Mouse (Mus musculus) kidney, embryonic 16.5 days (tissue): ENCODE results near the gene Gm7029. TPM values are rescaled to one million over a fixed set of nuclear protein-coding genes. Genes with fewer than 3 reads are reported as not detected.
"Not testable (repeated sequence)": the region's sequence is repeated elsewhere in the genome, so short reads cannot be mapped to it uniquely, and the experiment has no call there.

Experiments
- ATAC-seq: fragments of 200-750 bp; cut with Nextera tagmentation; 2 replicates; pipeline ENCODE4 v1.8.0; 2017; ENCODE audit warnings: moderate TSS enrichment; ENCODE audit not compliant: low FRiP score, low TSS enrichment
- H3K27ac ChIP-seq: fragments of 300-500 bp; sonication (generic); 2 replicates; pipeline ENCODE4 v1.5.1; 2014; ENCODE audit warnings: low read length
- H3K27me3 ChIP-seq: fragments of 300-500 bp; sonication (generic); 2 replicates; pipeline ENCODE4 v1.6.1; 2014; ENCODE audit warnings: low read length, control low read depth, mixed read lengths; ENCODE audit not compliant: insufficient read depth
- H3K36me3 ChIP-seq: fragments of 300-500 bp; sonication (generic); 2 replicates; pipeline ENCODE4 v1.6.1; 2014; ENCODE audit warnings: low read length, control low read depth, mixed read lengths; ENCODE audit not compliant: insufficient read depth
- H3K4me1 ChIP-seq: fragments of 300-500 bp; sonication (generic); 2 replicates; pipeline ENCODE4 v1.6.1; 2014; ENCODE audit warnings: low read length, control low read depth, mixed read lengths; ENCODE audit not compliant: insufficient read depth
- H3K4me2 ChIP-seq: fragments of 300-500 bp; sonication (generic); replicated peaks from 2 replicates; pipeline ENCODE4 v1.6.1; 2014; ENCODE audit warnings: low read depth, low read length
- H3K4me3 ChIP-seq: fragments of 300-500 bp; sonication (generic); 2 replicates; pipeline ENCODE4 v1.5.1; 2014; ENCODE audit warnings: mild to moderate bottlenecking, low read length
- H3K9ac ChIP-seq: fragments of 300-500 bp; sonication (generic); replicated peaks from 2 replicates; pipeline ENCODE4 v1.6.1; 2014; ENCODE audit warnings: low read length
- H3K9me3 ChIP-seq: fragments of 300-500 bp; sonication (generic); 2 replicates; pipeline ENCODE4 v1.6.1; 2016; ENCODE audit warnings: low read length, control low read depth
- WGBS: fragments of 180-500 bp; shearing (Covaris S2); extraction: QIAGEN DNeasy Blood & Tissue Kit; methylation state at CpG from one replicate; pipeline ENCODE4 v1.1.7; 2014; 5-methylcytosine and 5-hydroxymethylcytosine counted together
- polyA plus RNA-seq: library from polyadenylated mRNA; unstranded; fragments of >200 nt; fragmentation: Nextera tagmentation; extraction: Ambion mirVana; gene quantifications from 2 replicates; pipeline ENCODE4 v1.2.1, GENCODE M21; 2015

Gm7029 gene
- polyA plus RNA-seq, result not detected in 2 replicates

DNA sequence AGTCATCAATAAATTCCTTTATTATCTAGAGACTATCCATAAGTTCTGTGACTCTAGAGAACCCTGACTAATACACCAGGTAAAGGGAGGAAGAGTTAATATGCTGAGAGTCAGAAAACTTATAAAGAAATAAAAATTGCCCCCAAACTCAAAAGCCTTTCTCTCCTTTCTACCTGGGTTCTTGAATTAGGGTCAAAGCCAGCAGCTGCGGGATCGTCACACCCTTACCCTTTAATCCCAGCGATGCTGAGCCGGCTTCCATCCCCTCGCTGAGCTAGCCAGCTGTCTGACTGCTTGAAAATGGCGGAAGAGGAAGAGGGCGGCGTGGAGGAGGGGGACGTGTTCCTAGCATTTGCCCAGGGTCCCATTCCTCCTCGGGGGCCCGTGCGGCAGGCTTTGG lies at the start of gene Gm7029:
Gm7029 (plus strand) TSS at position 301 of the 400 bp plus-strand sequence.
- WGBS, result no CpG with 5 or more reads among the region's 12 CpGs
- not testable (repeated sequence) for H3K27me3 ChIP-seq

DNA sequence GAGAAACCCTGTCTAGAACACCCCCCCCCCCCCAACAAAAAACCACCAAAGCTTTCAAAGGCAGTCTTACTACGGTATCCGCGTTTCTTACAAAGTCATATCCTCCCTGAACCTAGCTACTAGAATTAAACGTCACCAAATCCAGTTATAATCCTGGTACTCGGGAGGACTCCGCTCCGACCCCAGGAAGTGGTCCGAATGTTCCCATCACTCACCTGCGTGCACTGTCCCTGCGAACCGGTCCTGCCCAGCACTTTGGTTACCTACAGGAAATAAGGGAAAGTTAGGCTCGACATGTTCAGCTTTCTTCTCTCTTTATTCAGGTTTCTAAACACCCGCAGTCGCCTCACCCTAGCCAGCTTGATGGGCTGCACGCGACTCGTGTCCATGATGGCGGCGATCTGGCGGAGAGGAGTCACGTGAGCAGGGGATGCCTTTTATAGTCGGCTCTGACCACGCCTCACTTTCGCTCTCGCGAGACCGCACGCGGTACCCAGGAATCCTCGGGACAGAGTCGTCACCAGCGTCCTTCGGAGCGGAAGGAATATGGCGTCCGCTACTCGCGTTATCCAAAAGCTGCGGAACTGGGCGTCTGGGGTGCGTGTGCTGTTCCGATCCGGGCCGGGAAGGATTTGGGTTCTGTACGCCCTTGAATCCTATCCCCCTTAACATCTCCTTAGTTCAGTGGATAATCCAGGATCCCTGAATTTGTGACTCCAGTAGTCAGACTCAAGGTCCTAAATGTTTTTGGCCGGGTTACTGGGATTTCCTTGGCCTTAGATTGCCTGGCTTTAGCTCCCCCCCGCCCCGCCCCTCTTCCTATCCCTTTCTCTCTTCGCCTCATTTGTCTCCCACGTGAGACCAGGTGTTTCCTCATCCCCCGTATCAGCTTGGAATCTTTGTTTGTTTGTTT lies 49.3 kb upstream of the Gm7029 start, which contains the start of the genes Rps28 and Ndufa7:
Rps28 (minus strand) TSS at position 479 of the 913 bp plus-strand sequence.
Ndufa7 (plus strand) TSS at position 489 of the 913 bp plus-strand sequence.
- Histone ChIP-seq H3K27ac (peak within 1 kb of the TSS; percentile 91), H3K4me1 (peaks cover 28% of the 10 kb centered on the region), H3K9ac (peak within 1 kb of the TSS; percentile 90), H3K27me3 (no peaks in the 10 kb centered on the region), H3K9me3 (no peaks in the 10 kb centered on the region), H3K4me3 (peak within 1 kb of the TSS; percentile 88), H3K36me3 (peaks cover 38% of the 10 kb centered on the region), H3K4me2 (peak within 1 kb of the TSS; percentile 89)
- peak; percentile 94 for ATAC-seq
- under 1% methylated on average over 51 of the region's 51 CpGs for WGBS

More for the DNA sequence above, at the start of gene Gm7029:
- peaks cover 15% of the 10 kb centered on the region for H3K36me3 ChIP-seq
- not testable (repeated sequence) for H3K4me2 ChIP-seq, H3K4me1 ChIP-seq, H3K27ac ChIP-seq, H3K9ac ChIP-seq, H3K9me3 ChIP-seq, ATAC-seq, H3K4me3 ChIP-seq

DNA sequence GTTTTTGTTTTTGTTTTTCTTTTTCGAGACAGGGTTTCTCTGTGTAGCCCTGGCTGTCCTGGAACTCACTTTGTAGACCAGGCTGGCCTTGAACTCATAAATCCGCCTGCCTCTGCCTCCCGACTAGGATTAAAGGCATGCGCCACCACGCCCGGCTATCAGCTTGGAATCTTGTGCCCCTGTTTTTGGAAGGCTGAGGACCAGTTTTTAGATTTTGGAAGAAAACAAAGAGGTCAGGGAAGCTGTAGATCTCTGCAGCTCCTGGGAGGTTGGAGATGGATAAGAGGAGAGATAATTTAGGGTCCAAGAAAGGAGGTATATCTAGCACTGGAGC lies 48.7 kb upstream of the Gm7029 start:
- peaks cover 28% of the 10 kb centered on the region for H3K4me1 ChIP-seq
- not testable (repeated sequence) for H3K9me3 ChIP-seq, ATAC-seq, H3K27me3 ChIP-seq
- H3K9ac ChIP-seq, result peak overlapping the region; percentile 90
- peak overlapping the region; percentile 88 for H3K4me2 ChIP-seq
- H3K36me3 ChIP-seq, result peaks cover 38% of the 10 kb centered on the region
- peak overlapping the region; percentile 91 for H3K27ac ChIP-seq
- H3K4me3 ChIP-seq, result peak overlapping the region; percentile 88
- WGBS, result 6% methylated on average over 6 of the region's 6 CpGs

DNA sequence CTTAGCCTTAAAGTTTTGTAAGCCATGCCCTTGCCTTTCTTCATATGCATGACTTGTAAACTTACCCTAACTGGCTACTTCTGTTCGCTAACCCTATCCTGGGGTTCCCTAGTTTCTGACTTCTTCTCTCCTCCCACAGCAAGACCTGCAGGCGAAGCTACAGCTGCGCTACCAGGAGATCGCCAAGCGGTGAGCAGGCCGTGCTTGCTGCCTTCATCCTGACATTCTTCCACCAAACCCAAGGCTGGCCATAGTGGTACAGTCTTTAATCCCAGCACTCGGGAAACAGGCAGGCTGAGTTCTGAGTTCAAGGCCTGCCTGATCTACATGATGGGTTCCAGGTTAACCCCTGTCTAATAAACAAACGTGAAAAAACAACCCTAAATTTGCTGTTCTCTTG lies 48.2 kb upstream of the Gm7029 start:
- no peak for ATAC-seq
- Histone ChIP-seq H3K27ac (no peak overlapping the region), H3K4me1 (peaks cover 28% of the 10 kb centered on the region), H3K27me3 (no peaks in the 10 kb centered on the region), H3K9ac (peak overlapping the region; percentile 90), H3K36me3 (peaks cover 38% of the 10 kb centered on the region), H3K4me2 (peak overlapping the region; percentile 88), H3K4me3 (peak overlapping the region; percentile 88), H3K9me3 (no peaks in the 10 kb centered on the region)
- 80% methylated on average over 8 of the region's 8 CpGs for WGBS

DNA sequence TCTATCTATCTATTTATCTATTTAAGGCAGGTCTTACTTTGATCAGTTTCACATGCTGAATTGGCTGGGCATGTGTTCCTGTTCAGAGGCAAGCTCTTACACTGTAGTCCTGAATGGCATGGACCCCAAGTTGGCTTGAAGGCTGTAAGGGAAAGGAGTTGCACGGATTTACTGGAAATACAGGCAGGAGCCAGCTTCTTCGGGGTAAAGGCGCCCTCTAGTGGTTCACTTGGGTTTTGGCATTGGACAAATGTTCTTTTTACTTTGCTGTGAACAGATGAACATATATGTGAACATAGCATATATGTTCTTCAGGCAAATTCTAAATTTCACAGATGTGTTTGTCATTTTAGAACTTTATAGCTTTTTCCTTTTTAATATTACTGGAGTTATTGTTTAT lies 46.8 kb upstream of the Gm7029 start:
- no peaks in the 10 kb centered on the region for H3K9me3 ChIP-seq
- H3K4me1 ChIP-seq, result peaks cover 28% of the 10 kb centered on the region
- H3K4me2 ChIP-seq, result no peak overlapping the region
- no peak overlapping the region for H3K27ac ChIP-seq
- WGBS, result 1% methylated on average over 3 of the region's 3 CpGs
- H3K27me3 ChIP-seq, result no peaks in the 10 kb centered on the region
- no peak overlapping the region for H3K4me3 ChIP-seq
- peaks cover 39% of the 10 kb centered on the region for H3K36me3 ChIP-seq
- H3K9ac ChIP-seq, result no peak overlapping the region
- no peak for ATAC-seq

DNA sequence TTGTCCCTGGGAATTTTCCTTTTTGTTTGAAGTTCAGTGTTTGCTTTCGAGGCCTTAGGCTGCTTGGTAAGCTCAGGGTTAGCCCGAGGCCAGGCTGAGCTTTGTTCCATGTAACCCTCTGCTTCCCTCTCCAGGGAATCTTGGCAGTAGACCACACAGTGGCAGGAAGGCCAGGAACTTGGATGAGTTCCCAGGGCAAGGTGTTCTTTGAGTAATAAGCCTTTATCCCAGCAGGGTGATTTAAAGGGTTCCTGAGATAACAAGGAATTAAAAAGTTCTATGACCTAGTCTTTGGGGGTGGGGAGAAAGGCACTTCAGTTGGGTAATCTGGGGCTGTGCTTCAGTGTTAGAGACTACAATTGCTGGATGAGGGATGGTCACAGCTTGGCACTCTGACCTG lies 44.7 kb upstream of the Gm7029 start:
- 50% methylated on average over 2 of the region's 2 CpGs for WGBS
- Histone ChIP-seq H3K27me3 (no peaks in the 10 kb centered on the region), H3K4me1 (peaks cover 12% of the 10 kb centered on the region), H3K4me3 (no peak overlapping the region), H3K9me3 (no peaks in the 10 kb centered on the region), H3K4me2 (no peak overlapping the region), H3K36me3 (peaks cover 43% of the 10 kb centered on the region), H3K9ac (no peak overlapping the region), H3K27ac (no peak overlapping the region)
- no peak; the same call in 1 of the 2 replicates for ATAC-seq

DNA sequence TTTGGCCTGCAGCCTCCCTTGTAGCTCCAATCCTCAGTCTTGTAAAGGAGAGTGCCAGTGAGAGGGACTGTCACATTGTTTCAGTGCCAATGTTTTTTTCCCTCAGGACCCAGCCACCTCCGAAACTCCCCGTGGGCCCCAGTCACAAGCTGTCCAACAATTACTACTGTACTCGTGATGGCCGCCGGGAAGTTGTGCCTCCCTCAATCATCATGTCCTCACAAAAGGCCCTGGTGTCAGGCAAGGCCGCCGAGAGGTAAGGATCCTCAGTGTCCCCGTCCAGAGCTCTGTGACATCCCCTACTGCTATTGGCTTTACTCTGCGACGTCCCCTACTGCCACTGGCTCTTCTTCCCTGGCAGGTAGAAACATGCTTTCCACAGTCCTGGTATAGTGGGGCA lies 44.1 kb upstream of the Gm7029 start:
- Histone ChIP-seq H3K4me2 (no peak overlapping the region), H3K4me1 (peaks cover 12% of the 10 kb centered on the region), H3K4me3 (no peak overlapping the region), H3K27ac (no peak overlapping the region), H3K27me3 (no peaks in the 10 kb centered on the region), H3K36me3 (peaks cover 50% of the 10 kb centered on the region), H3K9me3 (no peaks in the 10 kb centered on the region), H3K9ac (no peak overlapping the region)
- 90% methylated on average over 10 of the region's 10 CpGs for WGBS
- ATAC-seq, result no peak

DNA sequence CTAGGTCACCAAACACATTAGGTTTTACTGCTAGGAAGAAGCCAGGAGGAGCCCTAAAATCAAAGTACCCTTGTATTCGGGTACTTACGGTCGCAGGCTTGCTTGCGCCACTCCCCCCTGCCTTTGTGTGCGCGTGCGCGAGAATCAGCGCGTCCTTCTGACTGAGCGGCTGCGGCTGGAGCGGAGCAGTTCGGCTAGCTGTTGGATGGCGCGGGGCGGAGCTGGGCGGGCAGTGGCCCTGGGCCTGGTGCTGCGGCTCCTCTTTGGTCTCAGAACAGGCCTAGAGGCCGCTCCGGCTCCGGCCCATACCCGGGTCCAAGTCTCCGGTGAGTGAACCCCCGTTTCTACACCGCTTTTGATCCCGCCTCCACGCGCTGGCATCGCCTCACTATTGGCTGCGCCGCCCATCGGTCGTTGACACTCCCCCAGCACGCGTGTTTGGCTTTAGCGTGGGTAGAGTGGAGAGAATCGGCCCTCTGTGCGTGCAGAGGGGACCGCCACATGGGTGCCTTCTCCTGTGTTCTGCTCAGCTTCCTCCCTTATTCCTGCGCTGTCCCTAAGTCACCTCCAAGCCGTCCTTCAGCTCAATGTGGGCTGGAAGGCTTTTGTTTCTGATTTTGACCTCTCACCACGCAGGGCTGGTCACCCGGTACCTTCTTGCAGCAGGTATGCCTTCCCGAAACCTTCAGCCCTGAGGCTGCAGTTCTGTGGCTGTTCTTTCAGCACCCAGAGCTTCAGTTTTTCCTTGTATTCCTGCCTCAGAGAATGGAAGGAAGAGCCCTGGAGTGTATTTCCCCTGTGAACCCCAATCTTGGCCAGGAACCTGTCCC lies 30.5 kb upstream of the Gm7029 start, which contains the start of gene Cd320:
Cd320 (plus strand) TSS at position 126 of the 830 bp plus-strand sequence.
- Histone ChIP-seq H3K9ac (peak within 1 kb of the TSS; percentile 80), H3K9me3 (no peaks in the 10 kb centered on the region), H3K4me1 (peaks cover 12% of the 10 kb centered on the region; the same call in 1 of the 2 replicates), H3K36me3 (peaks cover 7% of the 10 kb centered on the region), H3K27ac (peak within 1 kb of the TSS; percentile 78), H3K4me3 (peak within 1 kb of the TSS; percentile 94), H3K27me3 (no peaks in the 10 kb centered on the region), H3K4me2 (peak within 1 kb of the TSS; percentile 84)
- peak; percentile 94 for ATAC-seq
- 0% methylated on average over 45 of the region's 45 CpGs for WGBS

DNA sequence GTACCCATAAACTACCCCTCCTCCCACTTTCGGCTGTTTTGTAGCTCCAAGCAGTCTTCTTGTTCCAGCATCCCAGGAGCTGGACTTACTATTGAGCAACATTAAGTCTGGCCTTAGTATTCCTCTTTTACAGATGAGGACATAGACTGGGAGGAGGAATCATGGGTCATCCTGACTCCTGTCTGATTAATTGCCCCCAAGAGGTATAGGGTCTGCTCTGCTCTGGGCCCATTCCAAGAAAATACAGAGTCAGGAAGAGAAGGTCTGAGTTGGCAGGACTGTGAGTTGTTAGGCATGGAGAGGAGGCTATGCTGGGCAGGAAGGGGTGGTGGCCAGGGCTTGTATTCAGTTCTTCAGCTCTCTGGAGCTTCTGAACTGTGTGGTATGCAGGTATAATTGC lies 29.4 kb upstream of the Gm7029 start:
- Histone ChIP-seq H3K4me3 (peak overlapping the region; percentile 94), H3K9ac (peak overlapping the region; percentile 17; the same call in 1 of the 2 replicates), H3K4me2 (peak overlapping the region; percentile 84), H3K27me3 (no peaks in the 10 kb centered on the region), H3K27ac (no peak overlapping the region), H3K36me3 (peaks cover 6% of the 10 kb centered on the region), H3K4me1 (peaks cover 12% of the 10 kb centered on the region; the same call in 1 of the 2 replicates), H3K9me3 (no peaks in the 10 kb centered on the region)
- WGBS, result 46% methylated on average over 1 of the region's 1 CpGs
- ATAC-seq, result no peak
